Mouse (Mus musculus) v-Abl transformed pro-B cells (cell line): Measurements from ENCODE around the gene Marc1.

Experiments
- in situ Hi-C, 2 experiments: fragments of 400-800 bp; cut with MboI; formaldehyde crosslinking; loops; one replicate each; pipeline ENCODE4 v1.15.1; 2025; ENCODE audit not compliant: unreplicated experiment in 2 of 2

Gene Marc1

DNA sequence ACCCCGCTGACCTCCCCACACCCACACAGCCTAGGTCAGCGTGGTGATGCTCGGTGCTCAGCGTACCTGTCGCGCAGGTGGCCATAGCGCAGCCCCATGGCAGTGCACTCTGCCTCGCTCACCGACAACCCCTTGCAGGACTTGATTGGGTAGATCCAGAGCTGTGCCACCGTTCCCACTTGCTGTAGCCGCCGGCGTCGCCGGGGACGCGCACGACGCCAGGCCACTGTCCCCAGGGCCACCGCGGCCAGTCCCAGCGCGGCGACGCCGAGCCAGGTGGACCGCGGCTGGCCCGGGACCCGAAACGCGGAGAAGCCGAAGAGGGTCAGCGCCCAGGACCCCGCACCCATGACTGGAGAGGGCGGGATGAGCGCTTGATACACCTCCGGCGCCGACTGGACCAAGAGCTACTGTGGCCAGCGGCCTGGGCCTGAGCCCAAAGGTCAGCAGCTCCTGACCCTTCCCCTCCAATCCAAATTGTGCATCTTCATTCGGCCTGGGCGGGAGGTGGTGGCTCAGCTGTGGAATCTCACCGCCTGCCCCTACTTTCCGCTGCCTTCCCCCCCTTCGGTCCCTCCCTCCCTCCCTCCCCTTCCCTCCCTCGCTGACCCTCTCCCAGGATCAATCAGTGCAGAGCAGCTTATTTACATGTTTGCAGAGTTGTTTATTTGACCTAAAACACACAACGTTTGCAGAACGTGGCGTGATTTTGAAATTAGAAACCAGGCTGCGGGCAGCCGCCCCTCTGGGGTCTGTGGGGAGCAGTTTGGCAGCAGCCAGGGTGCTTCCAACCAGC lies at the start of gene Marc1:
Marc1 (minus strand) TSS at position 534 of the 796 bp plus-strand sequence.
- in situ Hi-C loops = no loop called here

DNA sequence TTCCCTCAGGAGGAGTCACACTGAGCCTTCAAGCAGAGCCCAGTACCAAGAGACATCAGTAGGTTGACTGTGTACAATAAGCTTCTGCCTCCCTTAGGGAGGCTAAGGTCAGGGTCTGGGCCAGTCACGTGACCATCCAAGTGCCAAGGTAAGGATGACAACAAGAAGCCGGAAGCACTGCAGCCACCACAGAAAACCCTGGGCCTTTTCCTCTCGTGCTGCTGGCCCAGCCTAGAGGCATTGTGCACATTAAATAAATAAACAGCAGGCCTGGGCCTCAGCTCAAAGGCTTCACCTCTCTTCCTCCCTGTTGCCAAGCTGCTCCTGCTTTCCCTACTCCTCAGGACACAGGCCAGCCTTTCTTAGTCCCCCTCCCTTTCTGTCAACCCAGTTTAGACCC lies 49.2 kb upstream of the Marc1 start:
- in situ Hi-C loops = no loop called here

DNA sequence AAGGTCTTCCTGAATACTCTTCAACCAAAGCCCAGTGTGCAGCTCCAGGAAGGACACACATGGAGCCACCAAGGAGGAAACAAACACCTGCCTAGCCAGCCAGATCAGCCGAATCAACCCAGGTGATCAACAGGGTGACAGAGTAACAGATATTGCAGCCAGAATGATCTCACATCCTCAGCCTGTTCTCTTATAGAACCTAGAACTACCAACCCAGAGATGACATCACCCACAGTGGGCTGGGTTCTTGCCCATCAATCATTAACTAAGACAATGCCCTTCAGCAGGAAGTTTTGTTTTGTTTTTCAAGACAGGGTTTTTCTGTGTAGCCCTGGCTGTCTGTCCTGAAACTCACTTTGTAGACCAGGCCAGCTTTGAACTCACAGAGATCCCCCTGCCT lies 47.1 kb upstream of the Marc1 start:
- in situ Hi-C loops = no loop called here

DNA sequence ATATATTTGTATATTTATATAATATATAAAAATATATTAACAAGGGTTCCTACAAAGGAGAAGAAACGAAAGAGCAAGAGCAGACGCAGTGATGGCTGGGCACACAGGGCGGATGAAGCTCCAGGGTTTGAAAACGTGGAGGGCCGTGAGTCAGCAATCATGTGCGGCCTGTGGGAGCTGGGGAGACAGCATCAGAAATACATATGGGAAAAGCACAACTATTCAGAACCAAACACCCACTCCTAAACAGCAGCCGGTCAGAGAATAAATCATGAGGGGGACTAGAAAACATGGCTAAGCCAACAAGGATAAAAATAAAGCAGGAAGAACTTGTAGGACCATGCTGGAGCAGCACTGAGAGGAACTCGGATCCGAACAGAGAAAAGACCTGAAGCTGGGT lies 46.1 kb upstream of the Marc1 start:
- in situ Hi-C loops = no loop called here

DNA sequence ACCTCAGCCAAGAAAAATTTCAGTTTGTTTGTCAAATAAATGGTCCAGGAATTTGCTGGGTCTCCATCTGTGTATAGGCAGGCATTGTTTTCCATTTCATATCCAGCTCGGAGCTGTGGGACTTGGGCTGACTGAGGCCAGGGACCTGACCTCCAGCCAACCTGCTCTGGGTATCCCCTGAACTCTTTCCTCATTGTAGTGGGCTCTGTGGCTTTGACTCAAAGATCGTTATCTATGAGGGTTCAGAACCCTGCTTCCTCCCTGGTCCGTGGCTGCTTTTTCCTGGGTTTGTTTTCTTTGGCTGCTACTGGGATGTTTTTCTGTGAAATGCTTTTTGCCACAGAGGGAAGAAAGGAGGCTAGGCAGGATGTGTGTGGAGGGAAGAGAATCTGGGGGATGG lies 42.8 kb upstream of the Marc1 start:
- in situ Hi-C loops = no loop called here

DNA sequence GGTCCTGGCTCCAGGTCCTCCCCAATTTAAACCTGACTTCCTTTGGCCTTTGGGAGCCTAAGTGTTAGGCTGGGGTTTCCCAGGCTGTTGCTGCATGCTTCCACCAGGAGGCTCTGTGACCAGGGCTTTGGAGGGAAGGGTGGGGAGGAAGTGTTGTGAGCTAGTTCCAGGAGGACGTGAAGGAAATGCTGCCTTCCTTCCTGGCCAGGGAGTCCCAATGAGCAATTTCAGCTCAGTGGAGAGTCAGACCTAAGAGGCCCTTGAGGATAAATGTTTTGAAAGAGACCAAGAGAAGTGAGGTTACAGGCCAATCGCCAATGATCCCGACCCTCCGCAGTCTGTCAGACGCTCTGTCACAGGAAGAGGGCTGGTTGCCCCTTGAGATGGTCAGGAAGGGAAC lies 42.2 kb upstream of the Marc1 start:
- in situ Hi-C loops = no loop called here

DNA sequence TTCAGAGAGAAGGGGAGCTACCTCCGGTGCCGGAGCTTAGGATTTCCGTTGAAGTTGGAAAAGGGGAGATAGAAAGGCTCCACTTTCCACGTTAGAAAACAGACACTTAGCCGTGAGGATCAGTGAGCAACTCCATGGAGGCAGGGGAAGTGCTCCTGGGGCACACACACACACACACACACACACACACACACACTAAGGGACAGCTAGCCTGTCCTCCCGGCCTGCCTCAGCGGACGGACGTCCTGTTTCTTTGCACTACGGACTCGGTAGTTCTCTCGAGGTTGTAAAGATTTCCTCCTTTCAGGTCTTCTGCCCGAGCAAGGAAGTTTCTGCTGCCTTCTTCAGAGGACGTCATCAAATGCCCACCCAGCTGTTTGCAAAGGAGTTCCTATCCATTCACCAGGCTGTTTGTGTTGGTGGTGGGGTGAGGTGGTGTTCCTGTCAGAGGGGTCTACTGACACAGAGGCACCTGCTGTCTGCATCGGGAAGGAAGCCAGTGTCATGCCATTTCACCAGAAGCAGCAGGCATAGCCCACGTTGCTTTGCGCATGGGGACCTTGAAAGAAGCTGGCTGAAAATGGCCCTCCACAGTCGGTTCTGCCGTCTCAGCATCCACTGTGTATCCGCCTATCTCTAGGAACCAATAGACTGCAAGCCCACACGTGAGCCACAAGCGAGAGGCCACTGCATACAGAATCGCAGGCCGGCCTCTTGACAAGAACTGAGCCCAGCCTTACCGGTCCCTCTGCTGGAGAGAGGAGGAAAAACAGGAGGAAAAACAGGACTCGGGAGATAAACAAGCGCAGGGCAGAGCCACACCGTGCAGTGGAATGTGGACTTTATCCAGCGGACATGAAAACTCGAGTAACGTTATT lies 40.9 kb upstream of the Marc1 start:
- in situ Hi-C loops = no loop called here

DNA sequence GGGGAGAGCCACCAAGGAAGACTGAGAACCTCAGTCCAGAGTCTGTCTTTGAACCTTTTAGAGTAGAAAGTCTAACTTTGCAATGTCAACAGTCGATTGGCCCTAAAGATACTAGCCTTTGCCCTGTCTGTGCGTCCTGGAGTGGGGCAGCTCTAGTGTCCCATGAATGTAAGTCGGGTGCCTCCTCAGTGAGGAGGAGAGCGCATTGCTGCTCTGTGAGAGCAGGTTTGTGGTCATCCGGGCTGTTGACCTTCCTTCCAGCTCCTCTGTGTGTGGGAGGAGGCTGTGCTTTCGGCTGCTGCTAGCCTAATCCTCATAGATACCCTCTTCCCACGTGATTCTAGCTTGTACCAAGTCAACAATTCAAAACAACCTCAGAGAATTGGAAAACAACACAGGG lies 40.1 kb upstream of the Marc1 start:
- in situ Hi-C loops = no loop called here

DNA sequence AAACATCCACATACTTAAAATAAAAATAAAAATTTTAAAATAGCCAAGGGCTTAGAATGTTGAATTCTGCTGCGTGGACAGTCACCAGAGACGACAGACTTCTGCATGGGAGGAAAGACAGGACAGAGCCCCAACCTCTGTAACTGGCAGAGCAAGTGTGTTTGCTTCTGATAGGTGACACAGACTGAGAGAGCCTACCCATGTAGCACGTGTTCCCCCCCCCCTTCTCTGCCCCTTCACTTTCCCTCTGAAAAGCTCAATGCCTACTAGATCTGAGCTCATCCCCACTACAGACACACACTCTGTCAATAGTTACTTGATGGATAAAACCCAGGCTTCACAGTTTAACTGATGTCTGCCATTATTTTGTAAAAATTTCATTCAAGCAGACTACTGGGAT lies 35.9 kb upstream of the Marc1 start:
- in situ Hi-C loops = loop anchor here (10.0 to 25.0 kb wide), 2 partner anchors 558 to 1865 kb away; partner anchors contain the start of gene Tgfb2 (in 2 of the 2)

DNA sequence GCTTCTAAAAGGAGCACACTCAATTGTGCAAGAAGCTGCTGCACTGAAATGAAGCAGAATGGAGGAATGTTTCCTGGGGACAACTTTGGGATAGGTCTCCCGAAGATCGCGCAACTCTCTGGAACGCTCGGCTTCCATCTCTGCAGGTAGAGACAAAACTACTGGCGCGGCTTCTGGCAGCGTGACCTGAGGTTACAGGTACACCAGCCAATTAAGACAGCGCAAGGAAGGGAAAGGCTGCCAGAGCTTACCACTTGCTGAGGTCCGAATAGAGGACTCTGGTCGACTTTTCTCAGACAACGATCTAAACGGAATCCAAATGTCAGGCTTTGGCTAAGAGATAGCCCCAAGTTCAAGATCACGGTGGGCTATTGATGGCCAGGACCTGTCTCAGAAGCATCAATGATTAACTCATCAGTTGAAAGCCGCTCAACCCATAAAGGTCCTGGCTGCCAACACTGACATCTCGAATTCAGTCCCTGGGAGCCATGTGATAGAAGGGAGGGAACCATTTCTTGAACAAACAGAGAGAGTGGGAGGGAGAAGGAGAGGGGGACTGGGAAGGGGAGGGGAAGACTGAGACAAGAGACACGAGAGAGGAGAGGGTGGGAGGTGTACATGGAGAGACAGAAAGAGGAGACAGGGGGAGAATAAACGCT lies 35.1 kb upstream of the Marc1 start, which contains the start of gene Marc2:
Marc2 (minus strand) TSS at position 360 of the 659 bp plus-strand sequence.
- in situ Hi-C loops = loop anchor here (10.0 to 25.0 kb wide), 2 partner anchors 559 to 1866 kb away; partner anchors contain the start of gene Tgfb2 (in 2 of the 2)

DNA sequence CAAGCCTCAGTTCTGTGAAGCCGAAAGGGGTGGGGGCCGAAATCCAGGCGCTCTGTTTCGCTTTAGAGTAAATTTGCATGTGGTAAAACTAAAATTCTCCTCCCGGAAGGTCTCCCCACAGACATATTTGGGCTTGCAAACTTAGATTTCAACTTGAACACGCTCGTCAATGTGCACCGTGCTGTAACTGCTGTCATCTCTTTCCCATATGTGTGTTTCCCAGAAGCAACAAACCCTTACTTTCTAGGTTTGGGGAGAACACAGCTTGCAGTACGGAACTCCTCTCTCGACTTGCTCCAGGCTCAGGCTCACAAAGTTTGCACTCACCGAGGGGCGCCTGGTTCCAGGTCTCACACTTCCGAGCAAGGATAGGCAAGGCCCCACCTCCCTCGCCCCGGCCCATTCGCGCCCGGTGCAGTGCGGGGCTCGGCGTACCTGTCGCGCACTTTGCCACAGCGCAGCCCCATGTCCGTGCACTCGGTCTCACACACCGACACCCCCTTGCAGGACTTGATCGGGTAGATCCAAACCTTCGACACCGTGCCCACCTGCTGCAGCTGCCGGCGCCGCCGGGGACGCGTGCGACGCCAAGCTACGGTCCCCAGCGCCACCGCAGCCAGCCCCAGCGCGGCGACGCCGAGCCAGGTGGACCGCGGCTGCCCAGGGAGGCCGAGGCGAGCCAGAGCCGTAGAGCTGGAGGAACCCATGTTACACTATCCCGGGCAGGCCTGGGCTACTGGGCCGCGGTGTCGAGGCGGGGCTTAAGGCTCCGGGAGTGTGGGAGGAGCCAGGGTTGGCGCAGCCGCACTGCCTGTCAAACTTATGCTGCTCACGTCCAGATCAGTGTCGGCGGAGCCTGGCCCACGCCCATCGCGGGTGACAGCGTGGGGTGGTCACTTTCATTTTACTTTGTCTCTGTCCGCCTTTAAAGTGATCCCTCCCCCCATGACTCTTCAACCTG lies 34.3 kb upstream of the Marc1 start:
- in situ Hi-C loops = loop anchor here (10.0 to 25.0 kb wide), 2 partner anchors 559 to 1867 kb away; partner anchors contain the start of gene Tgfb2 (in 2 of the 2)

DNA sequence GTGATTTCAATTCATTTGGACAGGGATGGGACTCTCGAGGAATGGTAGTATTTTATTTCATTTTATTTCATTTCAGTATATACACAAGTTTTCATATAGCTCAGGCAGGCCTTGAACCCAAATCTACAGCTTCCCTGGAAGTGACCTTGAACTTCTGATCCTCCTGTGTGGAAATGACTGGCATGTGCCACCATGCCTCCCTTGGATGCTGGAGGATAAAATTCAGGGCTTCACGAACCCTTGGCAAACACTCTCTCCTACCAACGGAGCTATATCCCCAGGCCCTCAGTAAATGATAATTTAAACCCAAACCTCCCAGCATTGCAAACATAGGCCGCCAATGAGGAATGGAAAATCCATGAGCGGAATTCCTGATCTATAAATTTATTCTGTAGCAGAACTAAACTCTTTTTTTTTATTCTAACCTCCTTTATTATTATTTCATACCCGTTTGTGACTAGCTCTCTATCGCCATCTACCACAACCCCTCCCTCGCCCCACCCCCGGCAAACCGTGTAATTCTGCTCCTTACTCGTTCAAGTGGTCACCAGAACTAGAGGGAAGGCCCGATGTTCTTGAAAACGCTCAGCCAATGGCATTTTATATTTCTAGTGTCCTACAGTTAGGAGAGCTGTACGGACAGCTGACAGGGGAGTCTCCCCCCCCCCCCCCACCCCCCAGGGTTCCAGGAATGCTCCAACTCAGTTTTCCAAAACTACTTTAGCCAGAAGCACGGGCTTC lies 33.4 kb upstream of the Marc1 start:
- in situ Hi-C loops = loop anchor here (5.0 to 25.0 kb wide), 4 partner anchors 112 to 1868 kb away; partner anchors contain the start of genes Tgfb2 (in 2 of the 2) and Hlx (in 1 of the 2)

DNA sequence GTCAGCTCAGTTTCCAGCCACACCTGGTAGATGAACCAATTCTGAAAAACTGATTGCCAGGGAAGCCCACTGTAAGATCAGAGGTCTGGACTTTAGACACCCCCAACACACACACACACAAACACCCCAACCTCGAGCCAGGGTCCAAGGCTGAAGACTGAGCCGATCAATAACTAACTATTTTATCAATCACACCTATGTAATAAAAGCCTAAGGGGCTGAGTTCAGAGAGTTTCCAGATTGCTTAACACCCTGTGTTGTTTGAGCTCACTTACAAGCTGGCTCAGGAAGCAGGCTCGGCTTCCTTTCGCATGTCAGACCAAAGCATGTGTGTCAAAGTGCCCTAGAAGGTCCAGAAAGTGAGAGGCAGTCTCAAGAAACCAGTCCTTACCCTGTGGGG lies 26.5 kb upstream of the Marc1 start:
- in situ Hi-C loops = loop anchor here (25.0 kb wide), 1 partner anchor 1875 kb away; the partner anchor contains the start of gene Tgfb2 (in 2 of the 2)

DNA sequence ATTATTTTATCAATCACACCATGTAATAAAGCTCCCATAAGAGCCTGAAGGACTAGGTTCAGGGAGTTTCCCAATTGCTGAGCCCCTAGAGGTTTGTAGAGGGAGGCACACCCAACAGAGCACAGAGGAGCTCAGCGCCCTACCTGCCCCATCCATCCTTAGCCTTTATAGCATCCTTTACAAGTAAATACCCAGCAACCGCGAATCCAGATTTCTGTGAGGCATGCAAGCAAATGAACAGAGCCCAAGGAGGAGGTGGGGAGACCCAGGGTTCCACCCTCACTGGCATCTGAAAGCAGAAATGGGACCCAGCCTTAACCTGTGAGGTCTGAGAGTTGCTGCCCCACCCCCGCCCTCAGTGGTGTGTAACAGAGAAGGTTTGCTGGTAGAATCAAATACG lies 25.2 kb upstream of the Marc1 start:
- in situ Hi-C loops = loop anchor here (25.0 kb wide), 1 partner anchor 1876 kb away; the partner anchor contains the start of gene Tgfb2 (in 2 of the 2)

DNA sequence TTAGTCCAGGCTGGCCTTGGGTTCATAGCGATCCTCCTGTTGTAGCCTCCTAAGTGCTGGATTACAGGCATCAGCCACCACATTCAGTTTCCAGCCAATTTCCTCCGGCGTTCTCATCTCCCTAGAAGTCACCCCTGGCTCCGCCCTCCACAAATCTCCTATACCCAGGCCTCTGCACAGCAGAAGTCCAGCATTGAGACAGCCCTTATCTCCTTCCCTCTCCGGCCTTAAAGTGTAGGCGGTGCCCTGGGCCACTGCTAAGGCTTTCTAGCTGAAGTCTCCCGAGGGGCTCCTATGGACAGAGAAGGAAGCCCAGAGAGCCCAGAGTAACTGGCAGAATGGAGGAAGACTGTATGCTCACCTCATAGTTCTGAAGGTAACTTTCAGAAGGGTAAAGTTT lies 22.4 kb upstream of the Marc1 start:
- in situ Hi-C loops = loop anchor here (25.0 kb wide), 1 partner anchor 1879 kb away; the partner anchor contains the start of gene Tgfb2 (in 2 of the 2)

DNA sequence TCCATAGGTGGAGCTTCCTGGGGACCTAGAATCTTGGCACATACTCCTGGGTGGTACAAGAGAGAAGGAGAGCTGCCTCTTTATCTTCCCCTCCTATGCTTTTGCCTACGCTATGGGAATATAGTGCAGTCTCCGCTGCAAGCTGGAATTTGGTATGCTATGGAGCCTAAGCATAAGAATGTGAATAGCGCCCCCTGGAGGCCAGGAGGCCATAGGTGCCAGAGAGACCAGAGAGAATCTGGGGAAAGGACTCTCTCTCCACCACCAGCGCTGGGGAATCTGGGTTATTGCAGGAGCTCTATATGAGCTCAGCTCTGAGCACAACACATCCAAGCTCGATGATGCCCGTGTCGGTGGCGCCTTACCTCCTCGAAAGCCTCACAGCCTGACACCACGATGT lies 21.1 kb upstream of the Marc1 start:
- in situ Hi-C loops = loop anchor here (25.0 kb wide), 1 partner anchor 1880 kb away; the partner anchor contains the start of gene Tgfb2 (in 2 of the 2)

DNA sequence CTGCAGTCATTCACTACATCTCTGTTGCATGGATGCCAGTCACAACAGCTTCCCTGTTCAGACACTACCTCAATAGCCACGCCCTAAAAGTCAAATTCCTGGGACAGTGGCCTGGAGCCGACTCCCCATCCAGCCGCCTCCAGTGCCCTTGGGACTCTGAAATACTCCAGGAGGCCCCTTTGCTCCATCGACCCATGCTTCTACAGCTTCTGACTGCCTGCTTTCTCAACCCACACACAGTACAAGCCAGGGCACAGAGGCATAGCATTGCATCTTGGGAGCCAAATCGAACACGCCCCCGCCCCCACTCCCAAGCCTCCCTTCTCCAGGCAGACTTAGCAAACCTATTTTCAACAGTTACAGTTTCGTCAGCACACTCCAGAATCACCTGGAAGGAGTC lies 18.8 kb upstream of the Marc1 start:
- in situ Hi-C loops = loop anchor here (10.0 to 25.0 kb wide), 3 partner anchors 575 to 1882 kb away; partner anchors contain the start of gene Tgfb2 (in 2 of the 2)

DNA sequence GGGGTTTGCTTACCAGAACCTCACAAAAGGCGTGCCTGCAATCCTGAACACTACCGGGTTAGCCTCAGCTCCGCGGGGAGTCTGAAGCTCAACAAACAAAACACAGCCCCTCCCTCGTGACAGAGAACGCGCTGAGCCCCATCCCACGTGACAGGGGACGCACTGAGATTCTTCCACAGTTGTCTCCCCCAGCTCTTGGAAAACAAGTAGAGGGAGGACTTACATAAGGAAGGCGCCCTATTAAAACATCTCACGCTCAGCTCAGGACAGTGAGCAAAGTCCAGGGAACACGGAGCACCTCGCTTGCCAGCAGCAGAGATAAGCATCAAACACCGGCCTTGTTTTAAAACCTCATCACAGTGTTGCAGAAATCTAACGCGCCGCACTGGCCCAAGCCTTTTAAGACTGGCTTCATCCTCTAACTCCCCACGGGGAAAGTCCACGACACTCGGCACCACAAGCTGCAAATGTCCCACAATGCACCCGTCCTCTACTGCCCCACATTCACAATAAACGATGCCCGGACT lies 16.1 kb upstream of the Marc1 start:
- in situ Hi-C loops = loop anchor here (10.0 to 25.0 kb wide), 3 partner anchors 578 to 1885 kb away; partner anchors contain the start of gene Tgfb2 (in 2 of the 2)
